Mouse (Mus musculus) myocyte (in vitro differentiated cells): ENCODE data around the gene Ythdf2. TPM values are rescaled to one million over a fixed set of nuclear protein-coding genes. Genes with fewer than 3 reads are reported as not detected.

Experiments used
- H3K27me3 ChIP-seq: one replicate; pipeline ENCODE4 v1.6.1; 2011; ENCODE audit not compliant: control insufficient read depth, insufficient read depth, insufficient read length
- H3K36me3 ChIP-seq: one replicate; pipeline ENCODE4 v1.6.1; 2011; ENCODE audit not compliant: control insufficient read depth, insufficient read depth
- H3K4me2 ChIP-seq: one replicate; pipeline ENCODE4 v1.6.1; 2011; ENCODE audit warnings: low read depth, control low read depth
- H3K4me3 ChIP-seq: one replicate; pipeline ENCODE4 v1.5.1; 2011; ENCODE audit warnings: mild to moderate bottlenecking, control low read depth, moderate library complexity
- H3K79me2 ChIP-seq: one replicate; pipeline ENCODE4 v1.6.1; 2011; ENCODE audit not compliant: control insufficient read depth, insufficient read depth
- H3ac ChIP-seq: one replicate; pipeline ENCODE4 v1.6.1; 2011; ENCODE audit not compliant: control insufficient read depth, insufficient read length
- CEBPB ChIP-seq: IDR thresholded peaks from 2 replicates; pipeline ENCODE4 v1.6.1; 2011; ENCODE audit warnings: mild to moderate bottlenecking, moderate library complexity; ENCODE audit not compliant: poor library complexity, insufficient read depth, severe bottlenecking
- E2F4 ChIP-seq: IDR thresholded peaks from one replicate; pipeline ENCODE4 v1.6.1; 2011; ENCODE audit warnings: mild to moderate bottlenecking, control low read depth, moderate library complexity; ENCODE audit not compliant: insufficient read depth
- MAX ChIP-seq: IDR thresholded peaks from one replicate; pipeline ENCODE4 v1.6.1; 2011; ENCODE audit warnings: low read depth, mild to moderate bottlenecking, control low read depth
- MYOD1 ChIP-seq, 3 experiments: IDR thresholded peaks; one replicate each; pipeline ENCODE4 v1.6.1; 2011; ENCODE audit warnings: control low read depth in 2 of 3, low read depth in 2 of 3, mild to moderate bottlenecking in 2 of 3, moderate library complexity in 1 of 3; ENCODE audit not compliant: insufficient read length in 2 of 3, control insufficient read depth in 1 of 3
- MYOG ChIP-seq, 3 experiments: IDR thresholded peaks; one replicate each; pipeline ENCODE4 v1.6.1; 2011; ENCODE audit warnings: control low read depth in 2 of 3, low read depth in 2 of 3, mild to moderate bottlenecking in 2 of 3; ENCODE audit not compliant: insufficient read length in 2 of 3, control insufficient read depth in 1 of 3, insufficient read depth in 1 of 3
- POLR2A ChIP-seq: IDR thresholded peaks from one replicate; pipeline ENCODE4 v1.6.1; 2011; ENCODE audit warnings: low read depth, mild to moderate bottlenecking, control low read depth, moderate library complexity; ENCODE audit not compliant: insufficient read length
- POLR2AphosphoS2 ChIP-seq: IDR thresholded peaks from one replicate; pipeline ENCODE4 v1.6.1; 2011; ENCODE audit warnings: low read depth, control low read depth; ENCODE audit not compliant: insufficient read length
- REST ChIP-seq: IDR thresholded peaks from one replicate; pipeline ENCODE4 v1.6.1; 2011; ENCODE audit warnings: mild to moderate bottlenecking, control low read depth, moderate library complexity; ENCODE audit not compliant: insufficient read depth, insufficient read length
- SRF ChIP-seq: IDR thresholded peaks from one replicate; pipeline ENCODE4 v1.6.1; 2011; ENCODE audit warnings: low read depth; ENCODE audit not compliant: control insufficient read depth, insufficient read length
- TCF12 ChIP-seq: IDR thresholded peaks from one replicate; pipeline ENCODE4 v1.6.1; 2011; ENCODE audit warnings: mild to moderate bottlenecking, control low read depth; ENCODE audit not compliant: poor library complexity, insufficient read depth, severe bottlenecking
- TCF3 ChIP-seq: IDR thresholded peaks from one replicate; pipeline ENCODE4 v1.6.1; 2011; ENCODE audit warnings: low read depth, control low read depth; ENCODE audit not compliant: insufficient read length
- USF1 ChIP-seq: IDR thresholded peaks from one replicate; pipeline ENCODE4 v1.6.1; 2011; ENCODE audit warnings: low read depth, mild to moderate bottlenecking, control low read depth, moderate library complexity
- polyA plus RNA-seq: library from polyadenylated mRNA; unstranded; fragments of >200 nt; fragmentation: generic; extraction: Trizol; gene quantifications from one replicate; pipeline ENCODE4 v1.2.1, GENCODE M21; 2012; ENCODE audit warnings: missing spikeins

Gene Ythdf2
- polyA plus RNA-seq, 1 experiment, result 20.7 TPM

GRCm38 (mm10) chr4:132245643-132246042, 33.5 kb upstream of the Ythdf2 start:
- Histone ChIP-seq H3K4me2 (no peak overlapping the region), H3K79me2 (no peaks in the 10 kb centered on the region), H3K36me3 (peaks cover 35% of the 10 kb centered on the region), H3ac (no peak overlapping the region), H3K27me3 (no peaks in the 10 kb centered on the region), H3K4me3 (no peak overlapping the region)
- TF ChIP-seq TCF3, result no peak
- TF ChIP-seq MYOG (IDR thresholded peaks at IDR 0.05; ENCODE audit: control insufficient read depth in 1 of 3, insufficient read depth in 1 of 3, insufficient read length in 2 of 3, low read depth in 2 of 3), result no peak
- no peak for TF ChIP-seq MAX
- no peak for TF ChIP-seq E2F4
- TF ChIP-seq CEBPB, result no peak
- TF ChIP-seq POLR2AphosphoS2, result no peak

GRCm38 (mm10) chr4:132241208-132241607, 29.1 kb upstream of the Ythdf2 start:
- Histone ChIP-seq H3K27me3 (no peaks in the 10 kb centered on the region), H3K79me2 (no peaks in the 10 kb centered on the region), H3K36me3 (peaks cover 26% of the 10 kb centered on the region), H3K4me3 (no peak overlapping the region), H3ac (no peak overlapping the region), H3K4me2 (no peak overlapping the region)
- TF ChIP-seq MAX (no peak), TCF12 (no peak), POLR2AphosphoS2 (no peak), MYOG (IDR thresholded peaks at IDR 0.05; ENCODE audit: control insufficient read depth in 1 of 3, insufficient read depth in 1 of 3, insufficient read length in 2 of 3, low read depth in 2 of 3) (no peak), MYOD1 (IDR thresholded peaks at IDR 0.05; ENCODE audit: control insufficient read depth in 1 of 3, insufficient read length in 2 of 3, low read depth in 2 of 3) (no peak), POLR2A (no peak), E2F4 (no peak), REST (no peak), USF1 (no peak), TCF3 (no peak), SRF (no peak)

GRCm38 (mm10) chr4:132240367-132240766, 28.3 kb upstream of the Ythdf2 start:
- H3ac ChIP-seq, result no peak overlapping the region
- no peak overlapping the region for H3K4me2 ChIP-seq
- no peak for TF ChIP-seq CEBPB
- no peak for TF ChIP-seq MYOD1 (IDR thresholded peaks at IDR 0.05; ENCODE audit: control insufficient read depth in 1 of 3, insufficient read length in 2 of 3, low read depth in 2 of 3)
- no peak for TF ChIP-seq REST
- TF ChIP-seq E2F4, result no peak
- no peak for TF ChIP-seq TCF3
- no peaks in the 10 kb centered on the region for H3K27me3 ChIP-seq
- H3K36me3 ChIP-seq, result peaks cover 30% of the 10 kb centered on the region
- no peak overlapping the region for H3K4me3 ChIP-seq
- no peaks in the 10 kb centered on the region for H3K79me2 ChIP-seq

GRCm38 (mm10) chr4:132238356-132238755, 26.3 kb upstream of the Ythdf2 start:
- Histone ChIP-seq H3K36me3 (peaks cover 26% of the 10 kb centered on the region), H3K79me2 (no peaks in the 10 kb centered on the region), H3K27me3 (no peaks in the 10 kb centered on the region), H3ac (no peak overlapping the region), H3K4me2 (no peak overlapping the region), H3K4me3 (no peak overlapping the region)
- no peak for TF ChIP-seq TCF12
- no peak for TF ChIP-seq USF1
- TF ChIP-seq MAX, result no peak
- no peak for TF ChIP-seq CEBPB
- TF ChIP-seq TCF3, result no peak
- TF ChIP-seq POLR2A, result no peak
- no peak for TF ChIP-seq E2F4
- TF ChIP-seq MYOG (IDR thresholded peaks at IDR 0.05; ENCODE audit: control insufficient read depth in 1 of 3, insufficient read depth in 1 of 3, insufficient read length in 2 of 3, low read depth in 2 of 3), result no peak
- no peak for TF ChIP-seq MYOD1 (IDR thresholded peaks at IDR 0.05; ENCODE audit: control insufficient read depth in 1 of 3, insufficient read length in 2 of 3, low read depth in 2 of 3)
- no peak for TF ChIP-seq POLR2AphosphoS2
- TF ChIP-seq SRF, result no peak
- no peak for TF ChIP-seq REST

- Histone ChIP-seq H3K4me2 (no peak overlapping the region), H3K4me3 (no peak overlapping the region), H3K79me2 (no peaks in the 10 kb centered on the region), H3K27me3 (no peaks in the 10 kb centered on the region), H3ac (no peak overlapping the region), H3K36me3 (peaks cover 39% of the 10 kb centered on the region)
- TF ChIP-seq REST, result no peak
- no peak for TF ChIP-seq POLR2A
- no peak for TF ChIP-seq POLR2AphosphoS2
- no peak for TF ChIP-seq SRF
- TF ChIP-seq MYOD1 (IDR thresholded peaks at IDR 0.05; ENCODE audit: control insufficient read depth in 1 of 3, insufficient read length in 2 of 3, low read depth in 2 of 3), result no peak
- no peak for TF ChIP-seq MYOG (IDR thresholded peaks at IDR 0.05; ENCODE audit: control insufficient read depth in 1 of 3, insufficient read depth in 1 of 3, insufficient read length in 2 of 3, low read depth in 2 of 3)
- no peak for TF ChIP-seq CEBPB
- no peak for TF ChIP-seq TCF12
- no peak for TF ChIP-seq MAX
- no peak for TF ChIP-seq TCF3
- TF ChIP-seq E2F4, result no peak
- TF ChIP-seq USF1, result no peak
These were observed 22.6 kb upstream of the Ythdf2 start for GRCm38 (mm10) chr4:132234710-132235109.
